Mouse (Mus musculus): ENCODE measurements around the gene Cryzl2.

Cryzl2 gene

DNA sequence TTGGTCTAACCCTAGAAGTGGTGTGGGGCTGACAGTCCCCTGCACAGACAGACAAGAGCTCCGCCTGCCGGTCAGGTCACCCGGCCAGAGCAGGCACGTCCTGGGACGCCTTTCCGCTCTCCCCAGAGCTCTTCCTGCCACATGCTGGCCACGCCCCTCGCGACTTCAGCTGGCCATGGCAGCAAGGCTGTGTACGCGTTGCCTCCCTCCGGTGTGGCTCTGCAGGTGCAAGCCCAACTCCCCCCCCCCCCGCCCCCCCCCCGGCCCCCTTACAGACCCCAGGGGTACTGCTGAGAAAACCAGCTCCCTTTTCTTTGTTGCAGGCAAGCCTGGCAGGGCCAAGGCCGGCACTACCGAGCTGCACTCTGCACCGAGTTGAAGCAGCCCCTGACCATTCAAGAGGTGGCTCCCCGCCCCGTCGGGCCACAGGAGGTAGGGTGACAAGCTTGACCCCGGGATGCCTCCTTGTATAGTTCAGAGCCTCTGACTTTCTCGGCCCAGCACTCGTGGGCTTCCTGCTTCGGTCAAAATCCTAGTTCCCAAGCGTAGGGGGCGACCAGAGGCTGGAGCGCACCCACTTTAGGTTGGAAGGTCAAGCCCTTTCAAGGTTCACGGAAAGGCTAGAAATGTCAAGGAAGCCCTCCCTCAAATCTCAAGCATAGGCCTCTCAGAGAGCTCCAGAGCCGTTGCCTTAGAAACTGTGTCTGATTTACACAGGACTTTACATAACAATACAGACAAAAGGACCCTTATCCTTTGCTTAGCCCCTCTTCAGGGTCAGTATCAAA, at the start of gene Cryzl2:
Gene Cryzl2, plus strand, starts transcription at position 157 of the 788 bp plus-strand sequence.
- peak; percentile 86 for DNase-seq

DNA sequence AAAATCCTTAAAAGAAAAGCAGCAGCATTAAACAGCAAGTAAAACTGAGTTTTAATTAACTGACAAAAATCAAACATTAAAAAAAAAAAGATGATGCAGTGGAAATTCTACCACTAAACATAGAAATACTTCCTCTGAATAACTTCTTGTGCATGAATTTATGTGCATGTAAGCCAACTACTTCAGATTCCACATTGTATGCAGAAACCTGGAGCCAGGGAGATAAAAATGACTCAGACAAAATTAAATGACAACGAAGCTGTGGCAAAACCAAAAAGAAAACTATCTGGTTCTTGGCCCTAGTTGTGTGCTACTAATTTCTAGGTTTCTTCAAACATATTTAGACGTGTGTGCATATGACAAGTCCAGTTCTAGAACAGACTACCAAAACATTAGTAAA, 48.7 kb upstream of the Cryzl2 start:
- DNase-seq: no peak

DNA sequence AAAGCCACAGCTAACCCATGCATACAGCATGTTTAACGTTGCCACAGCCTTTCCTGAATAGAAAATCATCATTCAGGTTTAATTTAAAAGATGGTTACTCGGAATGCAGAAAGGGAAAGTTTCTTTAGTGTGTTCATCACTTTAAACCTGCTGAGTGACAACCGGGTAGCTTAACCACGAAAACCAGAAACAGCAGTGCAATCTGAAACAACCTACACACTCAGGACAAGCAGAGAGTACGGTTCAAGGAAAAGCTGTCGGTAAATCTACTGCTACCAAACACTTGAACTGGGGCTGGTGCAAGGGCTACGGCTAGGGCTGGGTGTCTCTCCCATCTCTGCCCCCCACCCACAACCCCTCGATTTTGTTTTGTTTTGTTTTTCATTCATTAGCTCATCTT, 47.4 kb upstream of the Cryzl2 start:
- DNase-seq: no peak

GRCm38 (mm10) chr1:157411341-157411710, 47.1 kb upstream of the Cryzl2 start:
- DNase-seq: no peak

DNA sequence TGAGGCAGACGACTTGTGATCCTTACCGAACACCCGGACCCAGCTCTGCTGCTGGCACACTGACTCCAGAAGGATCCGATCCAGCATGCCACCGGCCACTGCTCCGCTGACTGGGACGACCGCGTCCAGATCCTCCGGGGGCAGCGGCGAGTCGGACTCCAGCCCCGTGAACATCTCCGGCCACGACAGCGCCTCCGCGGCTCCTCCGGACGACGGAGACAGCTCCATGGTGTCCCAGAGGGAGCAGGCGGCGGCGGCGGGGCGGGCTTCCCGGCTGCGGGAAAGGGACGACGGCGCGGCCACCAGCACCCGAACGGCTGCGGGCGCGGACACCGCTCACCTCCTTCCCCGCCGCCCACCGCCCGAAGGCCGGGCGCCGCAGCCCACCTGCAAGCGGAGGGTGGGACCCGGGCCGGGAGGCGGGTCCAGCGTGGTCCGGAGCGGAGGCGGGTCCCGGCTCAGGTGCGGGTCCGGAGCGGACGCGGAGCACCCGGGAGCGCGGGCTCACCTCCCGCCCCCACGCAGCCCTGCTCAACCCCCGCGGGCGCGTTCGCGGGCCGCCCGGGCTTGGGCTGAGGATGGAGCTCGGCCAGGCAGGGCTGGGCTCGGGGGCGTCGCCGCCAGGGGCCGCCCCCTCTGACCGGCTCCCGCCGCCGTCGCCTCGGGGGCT, 46.5 kb upstream of the Cryzl2 start:
- peak; percentile 80 for DNase-seq

- DNase-seq: peak; percentile 99
These were observed 45.7 kb upstream of the Cryzl2 start, which contains the start of gene Rasal2 for GRCm38 (mm10) chr1:157412454-157413369. Rasal2 (minus strand) TSS chr1:157412595.

- no peak for DNase-seq
These were observed 42.6 kb upstream of the Cryzl2 start for GRCm38 (mm10) chr1:157415771-157416170.

DNA sequence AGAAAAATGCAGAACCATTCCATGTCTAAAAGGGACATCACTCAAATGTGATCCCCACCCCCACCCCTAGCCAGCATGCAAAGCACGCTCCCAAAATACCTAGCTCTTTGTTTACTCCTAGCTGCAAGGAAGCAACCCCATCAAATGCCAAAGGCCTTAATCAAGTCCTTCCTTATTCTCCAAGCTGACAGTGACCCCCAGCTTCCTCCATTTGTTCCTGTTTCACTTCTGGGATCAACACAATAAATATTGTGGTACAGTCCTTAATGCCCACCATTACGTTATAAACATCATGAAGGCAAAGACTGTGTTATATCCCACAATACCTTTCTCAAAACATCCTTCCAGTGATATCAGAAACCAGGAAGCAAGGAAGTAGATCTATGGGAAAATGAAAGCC, 41.7 kb upstream of the Cryzl2 start:
- DNase-seq: no peak

DNA sequence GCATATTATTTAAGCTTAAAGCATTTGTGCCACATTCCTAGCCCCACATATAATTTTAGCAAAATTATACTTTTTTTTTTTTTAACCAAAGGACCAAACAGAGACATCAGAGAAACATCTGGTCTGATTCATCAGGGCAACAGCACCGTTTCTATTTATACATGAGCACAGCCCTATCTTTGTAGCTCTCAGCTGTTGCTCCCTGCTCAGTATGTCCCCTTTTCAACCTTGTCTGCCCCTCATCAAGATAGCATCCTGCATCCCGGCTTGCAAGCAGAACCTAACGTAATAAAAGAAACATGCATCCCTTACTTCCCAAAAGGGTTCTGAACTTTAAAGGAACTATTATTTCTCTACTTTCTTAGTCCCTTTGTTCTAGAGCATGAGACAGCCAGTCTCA, 41.0 kb upstream of the Cryzl2 start:
- no peak for DNase-seq

DNA sequence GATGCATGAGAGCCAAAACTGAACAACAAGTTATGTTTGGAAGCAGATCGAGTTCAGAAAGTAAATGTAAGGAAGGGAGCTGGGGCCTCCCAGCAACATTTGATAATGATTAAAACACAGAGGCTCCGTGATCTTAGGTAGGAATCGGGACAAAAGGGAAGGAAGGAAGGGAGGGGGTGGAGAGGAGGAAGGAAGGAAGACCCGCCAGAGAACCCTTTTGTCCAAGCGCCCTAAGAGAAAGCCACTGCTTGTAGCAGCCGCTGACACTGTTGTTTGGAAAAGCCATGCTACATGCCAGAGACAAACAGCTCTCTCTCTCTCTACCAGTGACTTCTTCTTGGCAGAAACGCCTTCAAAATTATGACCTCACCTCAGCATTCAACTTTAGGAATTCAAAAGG, 40.5 kb upstream of the Cryzl2 start:
- DNase-seq: no peak

- peak; percentile 89 for DNase-seq
These were observed 32.5 kb upstream of the Cryzl2 start for GRCm38 (mm10) chr1:157425741-157426427.

GRCm38 (mm10) chr1:157426933-157427332, 31.4 kb upstream of the Cryzl2 start:
- no peak for DNase-seq

- no peak for DNase-seq
These were observed 30.8 kb upstream of the Cryzl2 start for GRCm38 (mm10) chr1:157427604-157428003.

- no peak for DNase-seq
These were observed 30.0 kb upstream of the Cryzl2 start for GRCm38 (mm10) chr1:157428366-157428765.

DNA sequence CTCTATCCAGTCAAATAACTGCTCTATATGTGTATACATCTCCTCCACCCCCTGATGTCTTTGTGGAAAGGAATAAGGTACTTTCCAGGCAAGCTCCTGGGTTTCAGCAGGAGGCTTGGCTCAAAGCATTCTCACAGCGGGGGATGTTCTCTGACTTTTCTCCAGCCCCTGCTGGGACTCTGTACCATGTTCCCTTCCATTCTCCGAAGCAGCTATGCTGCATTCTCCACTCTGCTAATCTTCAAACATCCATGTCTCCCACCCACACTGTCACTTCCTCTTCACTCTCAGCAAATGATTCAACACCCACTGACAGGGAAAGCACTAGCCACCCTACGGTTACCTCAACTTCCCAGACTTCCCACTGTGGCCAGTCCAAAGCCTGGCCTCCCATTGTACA, 25.1 kb upstream of the Cryzl2 start:
- no peak for DNase-seq

DNA sequence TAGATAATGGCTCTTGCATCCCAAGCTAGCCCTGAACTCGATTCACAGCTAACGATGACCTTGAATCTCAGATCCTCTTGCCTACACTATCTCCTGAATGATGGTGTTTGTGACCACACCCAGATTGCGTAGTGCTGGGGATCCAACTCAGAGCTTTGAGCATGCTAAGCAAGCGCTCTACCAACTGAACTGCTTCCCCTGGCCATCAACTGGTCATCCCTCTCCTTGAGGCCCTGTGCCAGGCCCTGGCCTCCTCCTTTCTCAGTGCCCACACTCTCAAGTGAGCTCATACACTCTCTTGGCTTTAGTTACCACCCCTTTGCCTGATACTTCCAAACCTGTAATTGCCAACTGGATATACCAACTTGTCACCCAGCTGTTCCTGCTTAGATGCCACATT, 24.0 kb upstream of the Cryzl2 start:
- DNase-seq: no peak

- no peak for DNase-seq
These were observed 22.5 kb upstream of the Cryzl2 start for GRCm38 (mm10) chr1:157435926-157436325.

GRCm38 (mm10) chr1:157438290-157438689, 20.1 kb upstream of the Cryzl2 start:
- DNase-seq: no peak

- no peak for DNase-seq
These were observed 19.3 kb upstream of the Cryzl2 start for GRCm38 (mm10) chr1:157439101-157439500.

- DNase-seq: peak; percentile 31
These were observed 18.3 kb upstream of the Cryzl2 start for GRCm38 (mm10) chr1:157439973-157440641.

- peak; percentile 69 for DNase-seq
These were observed 15.2 kb upstream of the Cryzl2 start for GRCm38 (mm10) chr1:157443026-157443722.

All from retina, postnatal 1 day (tissue).